Mouse (Mus musculus) CH12.LX (cell line): ENCODE data around the gene Cfl2. TPM values are rescaled to one million over a fixed set of nuclear protein-coding genes. Genes with fewer than 3 reads are reported as not detected.

Experiments
- DNase-seq: peaks from one replicate; pipeline ENCODE4 v3.0.0-alpha.2; 2013; ENCODE audit errors: extremely low read depth
- H3K27ac ChIP-seq: 2 replicates; pipeline ENCODE4 v1.5.1; 2012; ENCODE audit warnings: low read depth, mild to moderate bottlenecking, control low read depth, moderate library complexity; ENCODE audit not compliant: insufficient read depth
- H3K27me3 ChIP-seq: replicated peaks from 2 replicates; pipeline ENCODE3; 2012; ENCODE audit warnings: inconsistent platforms
- H3K36me3 ChIP-seq, 2 experiments: replicated peaks in 1 of 2; 2 replicates each; pipeline versions ENCODE3 to v1.6.1; 2012; ENCODE audit warnings: inconsistent platforms in 1 of 2, low read length in 1 of 2, mild to moderate bottlenecking in 1 of 2, mixed read lengths in 1 of 2, moderate library complexity in 1 of 2; ENCODE audit not compliant: control insufficient read depth in 1 of 2, insufficient read depth in 1 of 2
- H3K4me1 ChIP-seq, 2 experiments: 2 replicates each; pipeline ENCODE4 v1.6.1; 2012; ENCODE audit warnings: inconsistent platforms in 1 of 2, moderate library complexity in 1 of 2; ENCODE audit not compliant: insufficient read depth in 2 of 2, control insufficient read depth in 1 of 2
- H3K4me2 ChIP-seq: 2 replicates; pipeline ENCODE4 v1.6.1; 2012; ENCODE audit warnings: low read depth, mild to moderate bottlenecking, control low read depth; ENCODE audit not compliant: poor library complexity, insufficient read depth, severe bottlenecking
- H3K4me3 ChIP-seq, 3 experiments: fragments of 150-350 bp in 1 of 3; sonication (generic) in 1 of 3; replicated peaks in 1 of 3; 2 replicates each; pipeline versions ENCODE3 to v1.5.1; 2011 to 2012; ENCODE audit warnings: low read depth in 2 of 3, low read length in 2 of 3, mild to moderate bottlenecking in 2 of 3, moderate library complexity in 2 of 3, control low read depth in 1 of 3, improper control_type of control experiment in 1 of 3, inconsistent platforms in 1 of 3, mixed read lengths in 1 of 3; ENCODE audit not compliant: poor library complexity in 1 of 3
- H3K79me2 ChIP-seq: replicated peaks from 2 replicates; pipeline ENCODE4 v1.6.1; 2012; ENCODE audit warnings: mild to moderate bottlenecking, moderate library complexity; ENCODE audit not compliant: control insufficient read depth, poor library complexity, insufficient read depth, severe bottlenecking; ENCODE audit errors: extremely low read depth
- H3K9ac ChIP-seq: 2 replicates; pipeline ENCODE4 v1.6.1; 2012; ENCODE audit warnings: low read depth, mild to moderate bottlenecking, control low read depth, moderate library complexity; ENCODE audit not compliant: insufficient read depth
- H3K9me3 ChIP-seq: replicated peaks from 2 replicates; pipeline ENCODE3; 2012; ENCODE audit warnings: low read length, inconsistent platforms, mixed read lengths
- BHLHE40 ChIP-seq: IDR thresholded peaks from 2 replicates; pipeline ENCODE4 v1.6.1; 2011; ENCODE audit warnings: mild to moderate bottlenecking, low read depth, low read length, improper control_type of control experiment
- CHD1 ChIP-seq: IDR thresholded peaks from 2 replicates; pipeline ENCODE4 v1.6.1; 2012; ENCODE audit warnings: low read depth, low read length, improper control_type of control experiment, inconsistent platforms
- CHD2 ChIP-seq: IDR thresholded peaks from 2 replicates; pipeline ENCODE4 v1.6.1; 2011; ENCODE audit warnings: low read length, improper control_type of control experiment
- CTCF ChIP-seq, 2 experiments: IDR thresholded peaks in 1 of 2; conservative IDR thresholded peaks in 1 of 2; 2 replicates each; pipeline ENCODE4 v1.5.1; 2011 to 2012; ENCODE audit warnings: low read depth in 2 of 2, low read length in 2 of 2, improper control_type of control experiment in 1 of 2, inconsistent platforms in 1 of 2, mild to moderate bottlenecking in 1 of 2, moderate library complexity in 1 of 2
- E2F4 ChIP-seq: IDR thresholded peaks from 2 replicates; pipeline ENCODE4 v1.6.1; 2011; ENCODE audit warnings: low read depth, low read length, improper control_type of control experiment; ENCODE audit not compliant: insufficient replicate concordance
- EP300 ChIP-seq: IDR thresholded peaks from 2 replicates; pipeline ENCODE4 v1.6.1; 2011; ENCODE audit warnings: low read length, improper control_type of control experiment
- ETS1 ChIP-seq: conservative IDR thresholded peaks from 2 replicates; pipeline ENCODE4 v1.6.1; 2012; ENCODE audit warnings: low read depth, mild to moderate bottlenecking, inconsistent platforms, low read length, improper control_type of control experiment, moderate library complexity
- GABPA ChIP-seq: IDR thresholded peaks from 2 replicates; pipeline ENCODE4 v1.6.1; 2012; ENCODE audit warnings: low read depth, low read length, improper control_type of control experiment, inconsistent platforms; ENCODE audit not compliant: insufficient replicate concordance
- HCFC1 ChIP-seq: IDR thresholded peaks from 2 replicates; pipeline ENCODE4 v1.6.1; 2012; ENCODE audit warnings: low read depth, mild to moderate bottlenecking, inconsistent platforms, low read length, improper control_type of control experiment
- IRF4 ChIP-seq: IDR thresholded peaks from 2 replicates; pipeline ENCODE4 v1.6.1; 2014; ENCODE audit warnings: low read depth, mild to moderate bottlenecking, inconsistent platforms, low read length, improper control_type of control experiment
- JUN ChIP-seq: IDR thresholded peaks from 2 replicates; pipeline ENCODE4 v1.6.1; 2011; ENCODE audit warnings: low read depth, mild to moderate bottlenecking, low read length, improper control_type of control experiment, moderate library complexity; ENCODE audit not compliant: insufficient read depth
- JUND ChIP-seq: conservative IDR thresholded peaks from 2 replicates; pipeline ENCODE4 v1.6.1; 2011; ENCODE audit warnings: low read depth, low read length, improper control_type of control experiment
- KAT2A ChIP-seq: IDR thresholded peaks from 2 replicates; pipeline ENCODE4 v1.6.1; 2012; ENCODE audit warnings: low read length, improper control_type of control experiment, inconsistent platforms; ENCODE audit not compliant: insufficient replicate concordance
- MAFK ChIP-seq: IDR thresholded peaks from 2 replicates; pipeline ENCODE4 v1.6.1; 2011; ENCODE audit warnings: low read length, improper control_type of control experiment; ENCODE audit not compliant: insufficient replicate concordance
- MAZ ChIP-seq: IDR thresholded peaks from 2 replicates; pipeline ENCODE4 v1.6.1; 2012; ENCODE audit warnings: low read depth, mild to moderate bottlenecking, inconsistent platforms, low read length, improper control_type of control experiment, moderate library complexity
- MEF2A ChIP-seq: IDR thresholded peaks from 2 replicates; pipeline ENCODE4 v1.6.1; 2014; ENCODE audit warnings: low read depth, mild to moderate bottlenecking, inconsistent platforms, low read length, improper control_type of control experiment, borderline replicate concordance
- MXI1 ChIP-seq: IDR thresholded peaks from 2 replicates; pipeline ENCODE4 v1.6.1; 2011; ENCODE audit warnings: mild to moderate bottlenecking, low read depth, low read length, improper control_type of control experiment
- MYC ChIP-seq: IDR thresholded peaks from 2 replicates; pipeline ENCODE4 v1.6.1; 2011; ENCODE audit warnings: low read depth, mild to moderate bottlenecking, improper control_type of control experiment, low read length
- NELFE ChIP-seq: IDR thresholded peaks from 2 replicates; pipeline ENCODE4 v1.6.1; 2011; ENCODE audit warnings: low read depth, low read length, improper control_type of control experiment
- NRF1 ChIP-seq: IDR thresholded peaks from 2 replicates; pipeline ENCODE4 v1.6.1; 2014; ENCODE audit warnings: low read depth, mild to moderate bottlenecking, inconsistent platforms, low read length, improper control_type of control experiment, moderate library complexity
- PAX5 ChIP-seq: IDR thresholded peaks from 2 replicates; pipeline ENCODE4 v1.6.1; 2012; ENCODE audit warnings: low read length, inconsistent platforms, mixed read lengths
- POLR2A ChIP-seq: IDR thresholded peaks from 2 replicates; pipeline ENCODE4 v1.6.1; 2011; ENCODE audit warnings: low read depth, mild to moderate bottlenecking, improper control_type of control experiment, low read length
- POLR2AphosphoS2 ChIP-seq: IDR thresholded peaks from 2 replicates; pipeline ENCODE4 v1.6.1; 2011; ENCODE audit warnings: low read depth, low read length, improper control_type of control experiment
- RAD21 ChIP-seq: IDR thresholded peaks from 2 replicates; pipeline ENCODE4 v1.6.1; 2011; ENCODE audit warnings: low read depth, mild to moderate bottlenecking, low read length, improper control_type of control experiment, moderate library complexity
- RCOR1 ChIP-seq: conservative IDR thresholded peaks from 2 replicates; pipeline ENCODE4 v1.6.1; 2012; ENCODE audit warnings: low read depth, mild to moderate bottlenecking, inconsistent platforms, low read length, improper control_type of control experiment
- SIN3A ChIP-seq: IDR thresholded peaks from 2 replicates; pipeline ENCODE4 v1.6.1; 2012; ENCODE audit warnings: low read length, improper control_type of control experiment, inconsistent platforms
- SMC3 ChIP-seq: IDR thresholded peaks from 2 replicates; pipeline ENCODE4 v1.6.1; 2011; ENCODE audit warnings: low read depth, low read length, improper control_type of control experiment
- TBP ChIP-seq: conservative IDR thresholded peaks from 2 replicates; pipeline ENCODE4 v1.6.1; 2011; ENCODE audit warnings: low read depth, low read length, improper control_type of control experiment
- UBTF ChIP-seq: IDR thresholded peaks from 2 replicates; pipeline ENCODE4 v1.6.1; 2012; ENCODE audit warnings: low read depth, mild to moderate bottlenecking, inconsistent platforms, low read length, improper control_type of control experiment, moderate library complexity
- USF1 ChIP-seq: IDR thresholded peaks from 2 replicates; pipeline ENCODE4 v1.6.1; 2014; ENCODE audit warnings: low read depth, mild to moderate bottlenecking, inconsistent platforms, low read length, improper control_type of control experiment
- USF2 ChIP-seq: conservative IDR thresholded peaks from 2 replicates; pipeline ENCODE4 v1.6.1; 2011; ENCODE audit warnings: low read depth, low read length, improper control_type of control experiment
- ZC3H11A ChIP-seq: IDR thresholded peaks from 2 replicates; pipeline ENCODE4 v1.6.1; 2012; ENCODE audit warnings: low read depth, mild to moderate bottlenecking, inconsistent platforms, low read length, improper control_type of control experiment
- ZKSCAN1 ChIP-seq: IDR thresholded peaks from 2 replicates; pipeline ENCODE4 v1.6.1; 2012; ENCODE audit warnings: low read depth, inconsistent platforms, low read length, improper control_type of control experiment, borderline replicate concordance
- ZMIZ1 ChIP-seq: IDR thresholded peaks from 2 replicates; pipeline ENCODE4 v1.6.1; 2012; ENCODE audit warnings: low read depth, mild to moderate bottlenecking, inconsistent platforms, low read length, improper control_type of control experiment
- dilution Hi-C: fragments of 300-500 bp; cut with MboI; formaldehyde crosslinking; loops from 2 replicates; pipeline ENCODE4 v1.14.3; 2020; ENCODE audit warnings: low sequenced_read_pairs; ENCODE audit not compliant: extremely low pct_unique_long_range_greater_than_20kb, extremely low pct_ligation_motif_present
- in situ Hi-C: fragments of 300-500 bp; cut with MboI; formaldehyde crosslinking; loops from 3 replicates; pipeline ENCODE4 v1.14.3; 2019; ENCODE audit warnings: low sequenced_read_pairs, low pct_ligation_motif_present, low pct_unique_long_range_greater_than_20kb, mixed read lengths
- polyA plus RNA-seq: library from polyadenylated mRNA; unstranded; fragments of >175 nt; gene quantifications from 2 replicates; pipeline ENCODE4 v1.2.1, GENCODE M21; 2012; ENCODE audit warnings: low read depth; ENCODE audit not compliant: insufficient read length
- total RNA-seq, 2 experiments: library from RNA; depleted of rRNA; stranded (reverse); fragments of 300-350 nt in 1 of 2; fragments of >200 nt in 1 of 2; gene quantifications; 2 replicates each; pipeline ENCODE4 v1.2.3; 2012 to 2014

Gene Cfl2
- total and polyA plus RNA-seq, 3 experiments: 6.1 to 25.2 (median 13.8) TPM

- dilution Hi-C loops: no loop called here
- Histone ChIP-seq H3K4me1 (peaks cover 6 to 27% of the 10 kb centered on the region in 2 experiments; a peak in 3 of 4 replicates), H3K36me3 (no peaks in the 10 kb centered on the region), H3K4me3 (no peak overlapping the region), H3K79me2 (no peaks in the 10 kb centered on the region)
- in situ Hi-C loops: no loop called here
- DNase-seq: peak; percentile 79
- TF ChIP-seq PAX5: no peak
- TF ChIP-seq MYC: 0 out of 2 replicates have a peak, but pooled peaks have one; percentile 48
- peak; percentile 73 for TF ChIP-seq SMC3
- TF ChIP-seq MEF2A: no peak
- no peak for TF ChIP-seq ETS1
- TF ChIP-seq E2F4: no peak
- no peak for TF ChIP-seq EP300
- TF ChIP-seq GABPA: no peak
- TF ChIP-seq CHD1: no peak
- TF ChIP-seq RAD21: peak; percentile 98
- TF ChIP-seq JUND: no peak
- no peak for TF ChIP-seq USF2
- TF ChIP-seq TBP: no peak
- TF ChIP-seq SIN3A: no peak
- no peak for TF ChIP-seq IRF4
- no peak for TF ChIP-seq KAT2A
- no peak for TF ChIP-seq POLR2AphosphoS2
- TF ChIP-seq RCOR1: no peak
- TF ChIP-seq BHLHE40: no peak
- TF ChIP-seq NRF1: no peak
- TF ChIP-seq CHD2: no peak
- TF ChIP-seq ZC3H11A: 0 out of 2 replicates have a peak, but pooled peaks have one; percentile 27
- no peak for TF ChIP-seq MXI1
- no peak for TF ChIP-seq HCFC1
- peak; percentile 75 to 97 for TF ChIP-seq CTCF (conservative IDR thresholded peaks at IDR 0.05 in 1 of 2, IDR thresholded peaks at IDR 0.05 in 1 of 2; ENCODE audit: low read depth in 2 of 2, low read length in 2 of 2)
- no peak for TF ChIP-seq NELFE
- TF ChIP-seq MAZ: no peak
- no peak for TF ChIP-seq MAFK
- no peak for TF ChIP-seq USF1
- TF ChIP-seq ZKSCAN1: no peak
- no peak for TF ChIP-seq ZMIZ1
- no peak for TF ChIP-seq POLR2A
- TF ChIP-seq JUN: no peak
- TF ChIP-seq UBTF: no peak
- TF ChIP-seq, all 38 proteins: peak for 5
- Histone ChIP-seq H3K4me2 (peak overlapping the region; percentile 47; the same call in 1 of the 2 replicates), H3K27me3 (no peaks in the 10 kb centered on the region), H3K9ac (no peak overlapping the region), H3K27ac (no peak overlapping the region), H3K9me3 (no peaks in the 10 kb centered on the region)
Measured at GRCm38 (mm10) chr12:54830574-54830973, 32.1 kb downstream of the Cfl2 start.
